Mouse (Mus musculus) lung, embryonic 14.5 days (tissue): ENCODE results near the gene Brwd3. TPM values are rescaled to one million over a fixed set of nuclear protein-coding genes. Genes with fewer than 3 reads are reported as not detected.

Experiments
- ATAC-seq: fragments of 200-750 bp; cut with Nextera tagmentation; 2 replicates; pipeline ENCODE4 v1.8.0; 2017; ENCODE audit warnings: mild to moderate bottlenecking, moderate TSS enrichment, moderate library complexity; ENCODE audit not compliant: insufficient read depth
- DNase-seq: peaks from one replicate; pipeline ENCODE4 v3.0.0-alpha.2; 2015
- H3K27ac ChIP-seq: fragments of 300-500 bp; sonication (generic); 2 replicates; pipeline ENCODE4 v1.5.1; 2014; ENCODE audit warnings: low read depth, mild to moderate bottlenecking, moderate library complexity
- H3K27me3 ChIP-seq: fragments of 300-500 bp; sonication (generic); 2 replicates; pipeline ENCODE4 v1.6.1; 2014; ENCODE audit warnings: low read length, control low read depth; ENCODE audit not compliant: insufficient read depth
- H3K36me3 ChIP-seq: fragments of 300-500 bp; sonication (generic); 2 replicates; pipeline ENCODE4 v1.6.1; 2014; ENCODE audit warnings: control low read depth; ENCODE audit not compliant: insufficient read depth
- H3K4me1 ChIP-seq: fragments of 300-500 bp; sonication (generic); 2 replicates; pipeline ENCODE4 v1.6.1; 2014; ENCODE audit warnings: antibody characterized with exemption, control low read depth; ENCODE audit not compliant: insufficient read depth
- H3K4me2 ChIP-seq: fragments of 300-500 bp; sonication (generic); 2 replicates; pipeline ENCODE4 v1.6.1; 2014; ENCODE audit warnings: mild to moderate bottlenecking
- H3K4me3 ChIP-seq: fragments of 300-500 bp; sonication (generic); 2 replicates; pipeline ENCODE4 v1.5.1; 2014; ENCODE audit warnings: low read depth, low read length
- H3K9ac ChIP-seq: fragments of 300-500 bp; sonication (generic); 2 replicates; pipeline ENCODE4 v1.6.1; 2014
- H3K9me3 ChIP-seq: fragments of 300-500 bp; sonication (generic); 2 replicates; pipeline ENCODE4 v1.6.1; 2016; ENCODE audit warnings: low read depth, low read length, control low read depth
- CTCF ChIP-seq: IDR thresholded peaks from 2 replicates; pipeline ENCODE4 v1.5.1; 2016; ENCODE audit warnings: antibody characterized with exemption, low read depth
- WGBS: fragments of 180-500 bp; shearing (Covaris S2); extraction: QIAGEN DNeasy Blood & Tissue Kit; methylation state at CpG from one replicate; pipeline ENCODE4 v1.1.7; 2014; 5-methylcytosine and 5-hydroxymethylcytosine counted together
- polyA plus RNA-seq: library from polyadenylated mRNA; unstranded; fragments of >200 nt; fragmentation: Nextera tagmentation; extraction: Ambion mirVana; gene quantifications from 2 replicates; pipeline ENCODE4 v1.2.1, GENCODE M21; 2014

Gene Brwd3
- polyA plus RNA-seq, 1 experiment from 2014 or later, result 5.2 TPM

- Histone ChIP-seq H3K27ac (no peak overlapping the region), H3K4me3 (no peak overlapping the region), H3K9ac (no peak overlapping the region), H3K9me3 (no peaks in the 10 kb centered on the region), H3K4me1 (no peaks in the 10 kb centered on the region), H3K27me3 (no peaks in the 10 kb centered on the region), H3K36me3 (no peaks in the 10 kb centered on the region), H3K4me2 (no peak overlapping the region)
- ATAC-seq (no peak), DNase-seq (no peak)
- TF ChIP-seq CTCF, result no peak
Observed at GRCm38 (mm10) chrX:108831231-108831630, 2.9 kb downstream of the Brwd3 start.

GRCm38 (mm10) chrX:108828111-108828510 lies 6.1 kb downstream of the Brwd3 start:
- H3K36me3 ChIP-seq, result peaks cover 9% of the 10 kb centered on the region; the same call in 1 of the 2 replicates
- H3K4me3 ChIP-seq, result no peak overlapping the region
- TF ChIP-seq CTCF, result no peak
- no peaks in the 10 kb centered on the region for H3K4me1 ChIP-seq
- WGBS, result 47% methylated on average over 2 of the region's 2 CpGs
- DNase-seq (no peak), ATAC-seq (no peak)
- no peak overlapping the region for H3K9ac ChIP-seq
- no peak overlapping the region for H3K4me2 ChIP-seq
- no peaks in the 10 kb centered on the region for H3K27me3 ChIP-seq
- no peaks in the 10 kb centered on the region for H3K9me3 ChIP-seq
- no peak overlapping the region for H3K27ac ChIP-seq

GRCm38 (mm10) chrX:108797268-108797667 lies 36.9 kb downstream of the Brwd3 start:
- no peak overlapping the region for H3K4me2 ChIP-seq
- no peak overlapping the region for H3K9ac ChIP-seq
- H3K4me3 ChIP-seq, result no peak overlapping the region
- DNase-seq, result no peak
- no peak for TF ChIP-seq CTCF
- no peak overlapping the region for H3K27ac ChIP-seq
- no peaks in the 10 kb centered on the region for H3K9me3 ChIP-seq
- no peaks in the 10 kb centered on the region for H3K27me3 ChIP-seq
- ATAC-seq, result no peak
- no peaks in the 10 kb centered on the region for H3K36me3 ChIP-seq
- H3K4me1 ChIP-seq, result no peaks in the 10 kb centered on the region
- WGBS, result 67% methylated on average over 3 of the region's 3 CpGs

- no peak for TF ChIP-seq CTCF
- no peaks in the 10 kb centered on the region for H3K9me3 ChIP-seq
- no peak overlapping the region for H3K4me2 ChIP-seq
- H3K4me3 ChIP-seq, result no peak overlapping the region
- H3K4me1 ChIP-seq, result no peaks in the 10 kb centered on the region
- ATAC-seq (no peak), DNase-seq (no peak)
- no peak overlapping the region for H3K27ac ChIP-seq
- no peak overlapping the region for H3K9ac ChIP-seq
- H3K27me3 ChIP-seq, result no peaks in the 10 kb centered on the region
- H3K36me3 ChIP-seq, result no peaks in the 10 kb centered on the region
- WGBS, result 92% methylated on average over 4 of the region's 4 CpGs
Observed at GRCm38 (mm10) chrX:108783724-108784123, 50.4 kb downstream of the Brwd3 start.

- no peaks in the 10 kb centered on the region for H3K4me1 ChIP-seq
- H3K4me2 ChIP-seq, result no peak overlapping the region
- no peaks in the 10 kb centered on the region for H3K27me3 ChIP-seq
- TF ChIP-seq CTCF, result no peak
- no peaks in the 10 kb centered on the region for H3K36me3 ChIP-seq
- ATAC-seq, result peak; percentile 62; the same call in 1 of the 2 replicates
- peak; percentile 34 for DNase-seq
- no peak overlapping the region for H3K4me3 ChIP-seq
- H3K27ac ChIP-seq, result no peak overlapping the region
- no peak overlapping the region for H3K9ac ChIP-seq
- H3K9me3 ChIP-seq, result no peaks in the 10 kb centered on the region
Observed at GRCm38 (mm10) chrX:108731755-108732154, 102.4 kb downstream of the Brwd3 start.

GRCm38 (mm10) chrX:108729564-108729963 lies 104.6 kb downstream of the Brwd3 start:
- no peak overlapping the region for H3K4me3 ChIP-seq
- H3K27me3 ChIP-seq, result no peaks in the 10 kb centered on the region
- TF ChIP-seq CTCF, result no peak
- WGBS, result 65% methylated on average over 1 of the region's 1 CpGs
- H3K9me3 ChIP-seq, result no peaks in the 10 kb centered on the region
- H3K4me1 ChIP-seq, result no peaks in the 10 kb centered on the region
- DNase-seq (peak; percentile 1), ATAC-seq (no peak)
- H3K36me3 ChIP-seq, result no peaks in the 10 kb centered on the region
- peak overlapping the region; percentile 30; the same call in 1 of the 2 replicates for H3K27ac ChIP-seq
- no peak overlapping the region for H3K9ac ChIP-seq
- H3K4me2 ChIP-seq, result no peak overlapping the region

- DNase-seq (peak; percentile 64), ATAC-seq (peak; percentile 60; the same call in 1 of the 2 replicates)
- Histone ChIP-seq H3K9ac (no peak overlapping the region), H3K4me2 (no peak overlapping the region), H3K4me1 (no peaks in the 10 kb centered on the region), H3K27me3 (no peaks in the 10 kb centered on the region), H3K36me3 (no peaks in the 10 kb centered on the region), H3K4me3 (no peak overlapping the region), H3K9me3 (no peaks in the 10 kb centered on the region), H3K27ac (peak overlapping the region; percentile 30; the same call in 1 of the 2 replicates)
- TF ChIP-seq CTCF, result no peak
- WGBS, result 48% methylated on average over 3 of the region's 3 CpGs
Observed at GRCm38 (mm10) chrX:108729068-108729467, 105.1 kb downstream of the Brwd3 start.

- no peaks in the 10 kb centered on the region for H3K4me1 ChIP-seq
- no peak overlapping the region for H3K4me3 ChIP-seq
- H3K9me3 ChIP-seq, result no peaks in the 10 kb centered on the region
- 62% methylated on average over 3 of the region's 3 CpGs for WGBS
- ATAC-seq (no peak), DNase-seq (peak; percentile 5)
- H3K9ac ChIP-seq, result no peak overlapping the region
- no peak for TF ChIP-seq CTCF
- no peak overlapping the region for H3K4me2 ChIP-seq
- no peaks in the 10 kb centered on the region for H3K27me3 ChIP-seq
- H3K36me3 ChIP-seq, result no peaks in the 10 kb centered on the region
- H3K27ac ChIP-seq, result no peak overlapping the region
Observed at GRCm38 (mm10) chrX:108728334-108728733, 105.8 kb downstream of the Brwd3 start.
